Mouse (Mus musculus): Measurements from ENCODE around the gene Tub.
A peak's percentile ranks its signal among the peaks of the same experiment; 100 is the strongest.

GRCm38 (mm10) chr7:109021428-109021827 is 71.3 kb downstream of the Tub start:
- TF ChIP-seq CTCF (IDR thresholded peaks at IDR 0.05; ENCODE audit: extremely low read depth, insufficient read length, insufficient replicate concordance, low read depth, low read length) (peak; percentile 69; the same call in 1 of the 2 replicates), POLR2A (IDR thresholded peaks at IDR 0.05; ENCODE audit: low read depth, low read length) (no peak)

Measured in small intestine, adult 2 months (tissue).